Mouse (Mus musculus): ENCODE data around the gene Acbd5.
"Not testable (repeated sequence)": the region's sequence is repeated elsewhere in the genome, so short reads cannot be mapped to it uniquely, and the experiment has no call there.

Acbd5 gene

GRCm38 (mm10) chr2:23067552-23068369, at the start of gene Acbd5:
TSS of gene Acbd5 (plus strand) at chr2:23068167.
- DNase-seq, result peak; percentile 96 to 97

- DNase-seq, result no peak
These were observed 48.8 kb upstream of the Acbd5 start for GRCm38 (mm10) chr2:23019170-23019569.

- DNase-seq, result no peak
These were observed 46.6 kb upstream of the Acbd5 start for GRCm38 (mm10) chr2:23021320-23021719.

GRCm38 (mm10) chr2:23021721-23022120, 46.2 kb upstream of the Acbd5 start:
- DNase-seq, result peak in 1 of 2 experiments; percentile 18

- DNase-seq, result no peak
These were observed 44.9 kb upstream of the Acbd5 start for GRCm38 (mm10) chr2:23023023-23023422.

GRCm38 (mm10) chr2:23023714-23024282, 44.2 kb upstream of the Acbd5 start:
- no peak for DNase-seq

- no peak for DNase-seq
These were observed 41.6 kb upstream of the Acbd5 start for GRCm38 (mm10) chr2:23026379-23026778.

- no peak for DNase-seq
These were observed 39.1 kb upstream of the Acbd5 start for GRCm38 (mm10) chr2:23028826-23029225.

GRCm38 (mm10) chr2:23030631-23031030, 37.3 kb upstream of the Acbd5 start:
- no peak for DNase-seq

GRCm38 (mm10) chr2:23034692-23035435, 33.1 kb upstream of the Acbd5 start:
- DNase-seq, result no peak

- DNase-seq, result no peak
These were observed 32.5 kb upstream of the Acbd5 start for GRCm38 (mm10) chr2:23035467-23035866.

GRCm38 (mm10) chr2:23039082-23040000, 28.6 kb upstream of the Acbd5 start:
- DNase-seq, result peak in 1 of 2 experiments; percentile 17

GRCm38 (mm10) chr2:23040001-23040646, 27.8 kb upstream of the Acbd5 start, which contains the start of gene Abi1:
TSS of gene Abi1 (minus strand) at chr2:23040241.
- DNase-seq, result peak; percentile 93 to 97

GRCm38 (mm10) chr2:23040690-23041089, 27.3 kb upstream of the Acbd5 start:
- not testable (repeated sequence) for DNase-seq

- DNase-seq, result no peak
These were observed 26.5 kb upstream of the Acbd5 start for GRCm38 (mm10) chr2:23041457-23041856.

- no peak for DNase-seq
These were observed 25.8 kb upstream of the Acbd5 start for GRCm38 (mm10) chr2:23042189-23042588.

- DNase-seq, result no peak
These were observed 22.3 kb upstream of the Acbd5 start for GRCm38 (mm10) chr2:23045703-23046102.

- DNase-seq, result no peak
These were observed 20.0 kb upstream of the Acbd5 start for GRCm38 (mm10) chr2:23048006-23048405.

- no peak for DNase-seq
These were observed 16.1 kb upstream of the Acbd5 start for GRCm38 (mm10) chr2:23051890-23052289.

- DNase-seq, result no peak
These were observed 15.4 kb upstream of the Acbd5 start for GRCm38 (mm10) chr2:23052523-23052922.

GRCm38 (mm10) chr2:23068370-23068737, 387 bp downstream of the Acbd5 start:
- DNase-seq, result no peak

All from kidney, adult 8-10 months (tissue).